Mouse (Mus musculus): ENCODE data around the gene Ttc9. TPM values are rescaled to one million over a fixed set of nuclear protein-coding genes. Genes with fewer than 3 reads are reported as not detected.
A peak's percentile ranks its signal among the peaks of the same experiment; 100 is the strongest.

The Ttc9 gene
- polyA plus RNA-seq, 1 experiment from 2014 or later: 7.6 TPM

DNA sequence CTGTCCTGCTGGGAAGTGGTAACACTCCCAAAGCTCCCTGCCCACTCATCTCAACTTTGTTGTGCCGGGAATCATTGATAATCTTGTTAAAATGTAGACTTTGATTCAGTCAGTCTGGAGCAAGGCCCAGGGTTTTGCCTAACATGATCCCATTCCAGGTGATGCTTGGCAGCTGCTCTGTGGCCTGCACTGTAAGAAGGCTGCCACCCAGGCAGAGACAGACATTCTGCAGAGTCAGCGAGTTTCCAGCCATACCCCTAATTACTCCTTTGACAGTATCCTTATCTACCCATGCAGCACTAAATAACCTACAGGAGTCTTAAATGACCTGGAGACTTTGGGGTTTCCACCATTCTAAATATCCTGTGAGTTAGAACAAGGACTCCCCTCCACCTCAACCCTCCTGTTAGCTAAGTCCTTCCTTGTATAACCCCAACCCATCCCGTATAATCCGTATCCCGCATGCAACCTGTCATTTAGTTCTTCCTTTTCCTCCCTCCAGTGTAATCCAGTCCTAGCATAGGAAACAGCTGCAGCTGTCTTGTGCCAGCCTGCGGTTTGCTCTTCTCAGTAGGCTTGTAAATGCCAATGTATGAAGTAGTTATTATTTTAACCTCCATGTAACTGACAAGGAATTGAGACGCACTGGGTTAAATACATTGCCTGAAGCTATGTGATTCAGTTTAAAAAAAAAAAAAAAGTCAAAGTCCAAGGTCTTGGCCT is 48.9 kb downstream of the Ttc9 start:
- no peaks in the 10 kb centered on the region for H3K4me1 ChIP-seq (ENCODE audit: control insufficient read depth, insufficient read depth, low read length)
- H3K27ac ChIP-seq (ENCODE audit: low read length): no peak overlapping the region
- no peak overlapping the region for H3K9ac ChIP-seq (ENCODE audit: low read length)
- no peak for ATAC-seq (ENCODE audit: insufficient read depth, low FRiP score)
- no peak overlapping the region for H3K4me2 ChIP-seq (ENCODE audit: low read depth, low read length)
- no peak overlapping the region for H3K4me3 ChIP-seq (replicated peaks; ENCODE audit: low read length)
- no peaks in the 10 kb centered on the region for H3K27me3 ChIP-seq (ENCODE audit: control insufficient read depth, insufficient read depth, low read length)
- no peaks in the 10 kb centered on the region for H3K36me3 ChIP-seq (ENCODE audit: control insufficient read depth, insufficient read depth, low read length)
- H3K9me3 ChIP-seq (replicated peaks; ENCODE audit: control insufficient read depth, low read length): no peaks in the 10 kb centered on the region
- WGBS: 63% methylated on average over 7 of the region's 7 CpGs

- H3K27me3 ChIP-seq (ENCODE audit: control insufficient read depth, insufficient read depth, low read length): no peaks in the 10 kb centered on the region
- H3K9me3 ChIP-seq (replicated peaks; ENCODE audit: control insufficient read depth, low read length): no peaks in the 10 kb centered on the region
- WGBS: 57% methylated on average over 11 of the region's 11 CpGs
- H3K4me1 ChIP-seq (ENCODE audit: control insufficient read depth, insufficient read depth, low read length): no peaks in the 10 kb centered on the region
- no peak for ATAC-seq (ENCODE audit: insufficient read depth, low FRiP score)
- no peak overlapping the region for H3K4me3 ChIP-seq (replicated peaks; ENCODE audit: low read length)
- no peaks in the 10 kb centered on the region for H3K36me3 ChIP-seq (ENCODE audit: control insufficient read depth, insufficient read depth, low read length)
- H3K4me2 ChIP-seq (ENCODE audit: low read depth, low read length): no peak overlapping the region
- H3K9ac ChIP-seq (ENCODE audit: low read length): no peak overlapping the region
- H3K27ac ChIP-seq (ENCODE audit: low read length): no peak overlapping the region
Observed at GRCm38 (mm10) chr12:81683395-81683794, 52.3 kb downstream of the Ttc9 start.

- no peaks in the 10 kb centered on the region for H3K36me3 ChIP-seq (ENCODE audit: control insufficient read depth, insufficient read depth, low read length)
- H3K27me3 ChIP-seq (ENCODE audit: control insufficient read depth, insufficient read depth, low read length): no peaks in the 10 kb centered on the region
- WGBS: 79% methylated on average over 6 of the region's 6 CpGs
- no peak overlapping the region for H3K4me3 ChIP-seq (replicated peaks; ENCODE audit: low read length)
- no peak for ATAC-seq (ENCODE audit: insufficient read depth, low FRiP score)
- no peaks in the 10 kb centered on the region for H3K9me3 ChIP-seq (replicated peaks; ENCODE audit: control insufficient read depth, low read length)
- H3K4me1 ChIP-seq (ENCODE audit: control insufficient read depth, insufficient read depth, low read length): no peaks in the 10 kb centered on the region
- H3K27ac ChIP-seq (ENCODE audit: low read length): no peak overlapping the region
- no peak overlapping the region for H3K4me2 ChIP-seq (ENCODE audit: low read depth, low read length)
- no peak overlapping the region for H3K9ac ChIP-seq (ENCODE audit: low read length)
Observed at GRCm38 (mm10) chr12:81684096-81684495, 53.0 kb downstream of the Ttc9 start.

DNA sequence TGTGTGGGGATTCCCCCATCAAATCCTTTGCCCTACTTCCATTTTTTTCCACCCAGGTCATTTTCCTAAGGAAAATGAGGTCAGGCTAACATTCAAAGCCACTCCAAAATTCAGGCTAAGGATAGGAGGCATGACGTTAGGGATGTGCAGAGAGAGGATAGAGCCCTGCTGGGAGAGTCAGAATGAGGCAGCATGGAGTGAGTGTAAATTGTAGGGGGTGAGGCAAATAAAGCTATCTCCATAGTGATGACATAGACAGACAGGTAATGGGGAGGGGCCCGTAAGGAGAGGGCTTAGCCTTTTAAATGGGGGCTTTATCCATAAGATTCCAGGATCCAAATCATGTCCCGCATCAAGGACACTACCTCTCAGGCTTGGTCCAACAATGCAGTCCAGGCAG is 54.9 kb downstream of the Ttc9 start:
- Histone ChIP-seq H3K27me3 (ENCODE audit: control insufficient read depth, insufficient read depth, low read length) (no peaks in the 10 kb centered on the region), H3K36me3 (ENCODE audit: control insufficient read depth, insufficient read depth, low read length) (no peaks in the 10 kb centered on the region), H3K4me3 (replicated peaks; ENCODE audit: low read length) (no peak overlapping the region), H3K27ac (ENCODE audit: low read length) (no peak overlapping the region), H3K9ac (ENCODE audit: low read length) (no peak overlapping the region), H3K9me3 (replicated peaks; ENCODE audit: control insufficient read depth, low read length) (no peaks in the 10 kb centered on the region), H3K4me1 (ENCODE audit: control insufficient read depth, insufficient read depth, low read length) (no peaks in the 10 kb centered on the region), H3K4me2 (ENCODE audit: low read depth, low read length) (no peak overlapping the region)
- no peak for ATAC-seq (ENCODE audit: insufficient read depth, low FRiP score)
- WGBS: 55% methylated on average over 3 of the region's 3 CpGs

GRCm38 (mm10) chr12:81686406-81687117 is 55.5 kb downstream of the Ttc9 start:
- 51% methylated on average over 12 of the region's 12 CpGs for WGBS
- Histone ChIP-seq H3K9me3 (replicated peaks; ENCODE audit: control insufficient read depth, low read length) (no peaks in the 10 kb centered on the region), H3K4me1 (ENCODE audit: control insufficient read depth, insufficient read depth, low read length) (no peaks in the 10 kb centered on the region), H3K27ac (ENCODE audit: low read length) (no peak overlapping the region), H3K4me2 (ENCODE audit: low read depth, low read length) (no peak overlapping the region), H3K4me3 (replicated peaks; ENCODE audit: low read length) (no peak overlapping the region), H3K9ac (ENCODE audit: low read length) (no peak overlapping the region), H3K27me3 (ENCODE audit: control insufficient read depth, insufficient read depth, low read length) (no peaks in the 10 kb centered on the region), H3K36me3 (ENCODE audit: control insufficient read depth, insufficient read depth, low read length) (no peaks in the 10 kb centered on the region)
- 0 out of 2 replicates have a peak, but pooled peaks have one; percentile 26 for ATAC-seq (ENCODE audit: insufficient read depth, low FRiP score)

- ATAC-seq (ENCODE audit: insufficient read depth, low FRiP score): no peak
- 82% methylated on average over 5 of the region's 5 CpGs for WGBS
- H3K9ac ChIP-seq (ENCODE audit: low read length): no peak overlapping the region
- H3K4me2 ChIP-seq (ENCODE audit: low read depth, low read length): no peak overlapping the region
- H3K9me3 ChIP-seq (replicated peaks; ENCODE audit: control insufficient read depth, low read length): no peaks in the 10 kb centered on the region
- no peaks in the 10 kb centered on the region for H3K4me1 ChIP-seq (ENCODE audit: control insufficient read depth, insufficient read depth, low read length)
- H3K4me3 ChIP-seq (replicated peaks; ENCODE audit: low read length): no peak overlapping the region
- no peak overlapping the region for H3K27ac ChIP-seq (ENCODE audit: low read length)
- H3K27me3 ChIP-seq (ENCODE audit: control insufficient read depth, insufficient read depth, low read length): no peaks in the 10 kb centered on the region
- H3K36me3 ChIP-seq (ENCODE audit: control insufficient read depth, insufficient read depth, low read length): no peaks in the 10 kb centered on the region
Observed at GRCm38 (mm10) chr12:81687873-81688272, 56.8 kb downstream of the Ttc9 start.

- Histone ChIP-seq H3K9me3 (replicated peaks; ENCODE audit: control insufficient read depth, low read length) (no peaks in the 10 kb centered on the region), H3K4me3 (replicated peaks; ENCODE audit: low read length) (no peak overlapping the region), H3K9ac (ENCODE audit: low read length) (no peak overlapping the region), H3K4me1 (ENCODE audit: control insufficient read depth, insufficient read depth, low read length) (no peaks in the 10 kb centered on the region), H3K4me2 (ENCODE audit: low read depth, low read length) (no peak overlapping the region), H3K36me3 (ENCODE audit: control insufficient read depth, insufficient read depth, low read length) (no peaks in the 10 kb centered on the region), H3K27ac (ENCODE audit: low read length) (no peak overlapping the region), H3K27me3 (ENCODE audit: control insufficient read depth, insufficient read depth, low read length) (no peaks in the 10 kb centered on the region)
- ATAC-seq (ENCODE audit: insufficient read depth, low FRiP score): no peak
- 67% methylated on average over 4 of the region's 4 CpGs for WGBS
Observed at GRCm38 (mm10) chr12:81688537-81688936, 57.5 kb downstream of the Ttc9 start.

GRCm38 (mm10) chr12:81689505-81690056 is 58.5 kb downstream of the Ttc9 start:
- ATAC-seq (ENCODE audit: insufficient read depth, low FRiP score): peak; percentile 24; the same call in 1 of the 2 replicates
- Histone ChIP-seq H3K4me3 (replicated peaks; ENCODE audit: low read length) (no peak overlapping the region), H3K9ac (ENCODE audit: low read length) (no peak overlapping the region), H3K9me3 (replicated peaks; ENCODE audit: control insufficient read depth, low read length) (no peaks in the 10 kb centered on the region), H3K36me3 (ENCODE audit: control insufficient read depth, insufficient read depth, low read length) (no peaks in the 10 kb centered on the region), H3K27me3 (ENCODE audit: control insufficient read depth, insufficient read depth, low read length) (no peaks in the 10 kb centered on the region), H3K27ac (ENCODE audit: low read length) (no peak overlapping the region), H3K4me1 (ENCODE audit: control insufficient read depth, insufficient read depth, low read length) (no peaks in the 10 kb centered on the region), H3K4me2 (ENCODE audit: low read depth, low read length) (no peak overlapping the region)
- 62% methylated on average over 4 of the region's 4 CpGs for WGBS

GRCm38 (mm10) chr12:81690111-81690510 is 59.1 kb downstream of the Ttc9 start:
- H3K27ac ChIP-seq (ENCODE audit: low read length): no peak overlapping the region
- H3K4me1 ChIP-seq (ENCODE audit: control insufficient read depth, insufficient read depth, low read length): no peaks in the 10 kb centered on the region
- 93% methylated on average over 15 of the region's 15 CpGs for WGBS
- ATAC-seq (ENCODE audit: insufficient read depth, low FRiP score): no peak
- H3K4me3 ChIP-seq (replicated peaks; ENCODE audit: low read length): no peak overlapping the region
- no peaks in the 10 kb centered on the region for H3K27me3 ChIP-seq (ENCODE audit: control insufficient read depth, insufficient read depth, low read length)
- no peaks in the 10 kb centered on the region for H3K36me3 ChIP-seq (ENCODE audit: control insufficient read depth, insufficient read depth, low read length)
- no peak overlapping the region for H3K9ac ChIP-seq (ENCODE audit: low read length)
- H3K4me2 ChIP-seq (ENCODE audit: low read depth, low read length): no peak overlapping the region
- no peaks in the 10 kb centered on the region for H3K9me3 ChIP-seq (replicated peaks; ENCODE audit: control insufficient read depth, low read length)

Measured in stomach, embryonic 16.5 days (tissue).